Mouse (Mus musculus) urinary bladder, postnatal 10 days (tissue): ENCODE measurements around the gene 1600014C10Rik.

Source experiments
- DNase-seq: peaks from one replicate; pipeline ENCODE4 v3.0.0; 2022; ENCODE audit warnings: low spot score

1600014C10Rik gene

DNA sequence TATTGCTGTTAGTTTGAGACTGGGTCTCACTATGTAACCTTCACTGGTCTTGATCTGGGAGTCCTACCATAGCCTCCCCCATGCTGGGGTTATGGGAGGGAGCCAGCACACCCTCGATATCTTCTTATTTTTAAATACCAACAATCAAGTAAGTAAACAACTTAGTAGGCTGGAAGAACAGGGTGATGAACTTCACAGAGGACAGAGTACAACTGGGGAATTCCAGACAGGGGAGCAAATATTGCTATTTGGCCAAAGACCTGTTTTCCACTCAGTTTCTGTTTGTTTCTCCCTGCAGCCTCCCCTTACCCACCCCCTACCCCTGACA, 1.4 kb downstream of the 1600014C10Rik start:
- DNase-seq, result no peak

GRCm38 (mm10) chr7:38184786-38185185, 1.8 kb downstream of the 1600014C10Rik start:
- DNase-seq, result no peak

GRCm38 (mm10) chr7:38186861-38187260, 3.8 kb downstream of the 1600014C10Rik start:
- no peak for DNase-seq

GRCm38 (mm10) chr7:38187796-38188195, 4.8 kb downstream of the 1600014C10Rik start:
- no peak for DNase-seq

DNA sequence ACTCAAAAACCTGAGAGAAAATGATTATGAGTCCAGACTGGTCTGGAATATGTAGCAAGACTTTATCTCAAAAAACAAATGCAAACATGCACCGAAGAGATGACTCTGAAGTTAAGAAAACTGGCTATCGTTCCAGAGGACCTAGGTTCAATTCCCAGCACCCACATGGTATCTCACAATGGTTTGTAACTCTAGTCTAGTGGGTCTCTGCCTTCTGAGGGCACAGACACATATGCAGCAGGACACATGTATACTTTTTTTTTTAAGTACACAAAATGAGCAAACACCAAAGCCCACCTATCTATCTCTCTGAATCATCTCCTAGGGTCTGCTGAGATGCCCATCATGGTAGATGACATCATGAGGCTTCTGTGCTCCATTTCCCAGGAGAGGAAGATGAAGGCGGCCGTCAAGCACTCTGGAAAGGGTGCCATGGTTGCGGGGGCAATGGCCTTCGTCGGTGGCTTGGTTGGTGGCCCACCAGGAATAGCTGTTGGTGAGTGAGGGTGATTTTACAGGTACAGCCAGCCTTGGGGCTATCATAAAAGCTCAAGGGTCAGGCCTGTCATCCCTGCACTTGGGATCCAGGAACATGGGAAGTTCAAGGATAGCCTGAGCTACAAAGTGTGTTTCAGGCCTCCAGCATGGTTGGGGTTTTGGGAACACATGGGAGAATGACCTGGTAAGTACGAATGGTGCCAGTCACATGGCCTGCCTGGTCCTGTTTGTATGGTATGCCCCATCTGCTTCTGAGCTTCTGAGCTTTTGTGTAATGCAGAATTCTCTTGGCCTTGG, 5.5 kb downstream of the 1600014C10Rik start:
- no peak for DNase-seq

DNA sequence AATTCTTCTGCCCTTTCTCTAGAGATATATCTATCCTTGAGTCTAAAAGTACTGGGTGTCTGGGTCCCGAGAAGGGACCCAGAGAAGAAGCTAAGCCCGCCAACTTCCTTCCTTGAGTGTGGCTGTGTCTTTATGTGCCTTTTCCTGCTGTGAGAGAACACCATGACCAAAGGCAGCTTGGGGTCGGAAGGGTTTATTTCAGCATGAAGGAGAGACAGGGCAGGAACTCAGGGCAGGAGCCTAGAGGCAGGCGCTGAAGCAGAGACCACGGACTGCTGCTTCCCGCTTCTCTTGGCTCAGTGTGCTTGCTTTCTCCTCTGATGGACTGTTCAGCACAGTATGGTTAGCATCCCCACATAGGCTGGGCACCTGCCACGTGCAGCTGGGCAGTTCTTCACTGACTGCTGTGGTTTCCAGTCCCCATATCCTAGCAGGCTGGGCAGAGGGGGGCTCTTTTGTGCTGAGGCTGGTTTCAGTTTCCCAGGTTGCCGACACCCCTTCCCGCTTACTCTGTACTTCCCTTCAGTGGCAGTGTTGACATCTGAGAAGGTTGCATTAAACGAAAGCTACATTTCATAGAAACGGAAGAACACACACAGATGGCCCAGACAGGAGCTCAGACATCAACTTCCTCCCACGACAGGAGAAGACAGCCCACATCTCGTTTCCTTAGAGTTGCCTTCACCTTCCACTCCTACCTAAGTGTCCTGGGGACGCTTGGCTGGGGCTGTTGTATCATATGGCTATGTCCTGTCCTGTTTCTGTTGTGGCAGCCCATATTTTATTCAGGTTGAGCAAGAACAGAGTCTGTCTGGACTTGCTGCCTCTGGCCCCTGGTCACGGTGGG, 6.3 kb downstream of the 1600014C10Rik start:
- DNase-seq, result no peak

DNA sequence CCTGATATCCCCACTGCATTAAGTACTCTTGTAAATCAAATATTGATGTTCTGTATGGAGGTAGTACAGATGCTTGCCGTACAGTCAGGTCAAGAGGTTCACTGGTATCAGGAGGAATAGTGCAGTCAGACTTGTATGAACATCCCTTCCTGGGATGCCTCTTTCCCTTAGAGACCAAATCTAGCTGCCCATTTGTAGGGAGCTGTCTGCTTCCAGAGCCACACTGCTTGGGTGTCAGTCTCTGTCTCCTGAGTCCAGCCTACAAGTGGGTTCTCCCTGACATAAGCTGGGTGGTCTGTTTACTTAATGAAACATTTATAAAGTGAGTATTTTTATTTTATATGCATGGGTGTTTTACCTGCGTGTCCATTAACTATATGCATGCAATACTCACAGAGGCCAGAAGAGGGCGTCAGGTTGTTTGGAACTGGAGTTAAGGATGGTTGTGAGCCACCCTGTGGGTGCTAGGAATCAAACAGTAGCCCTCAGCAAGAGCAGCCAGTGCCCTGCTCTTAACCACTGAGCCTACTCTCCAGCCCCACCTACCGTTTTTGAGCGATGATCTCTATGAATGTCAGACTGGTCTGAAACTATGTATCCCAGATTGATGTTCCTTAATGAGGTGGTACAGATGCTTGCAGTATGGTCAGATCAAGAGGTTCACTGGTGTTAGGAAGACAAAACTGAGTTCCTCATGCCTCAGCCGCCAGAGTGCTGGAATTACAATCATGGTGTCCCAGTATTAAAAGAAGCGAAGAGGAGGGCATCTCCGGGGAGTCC, 7.2 kb downstream of the 1600014C10Rik start:
- no peak for DNase-seq

DNA sequence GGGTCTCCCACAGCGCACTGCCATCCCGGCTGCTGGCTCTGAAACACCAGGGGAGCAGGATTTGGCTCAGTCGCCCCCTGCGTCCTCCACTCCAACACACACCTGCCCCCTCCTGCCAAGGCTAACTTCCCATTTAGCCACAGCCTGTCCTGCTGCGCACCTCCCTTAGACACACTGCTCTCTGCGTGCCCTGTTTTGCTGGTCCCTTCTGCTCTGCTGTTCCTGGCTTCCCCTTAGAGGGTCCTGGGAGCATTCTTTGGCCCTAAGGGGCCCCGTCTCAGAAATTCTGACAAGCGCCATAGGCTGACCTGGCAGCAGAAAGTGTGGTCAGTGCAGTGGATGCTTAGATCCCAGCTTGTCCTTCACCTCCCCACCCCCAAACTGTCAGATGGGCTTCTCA, 8.1 kb downstream of the 1600014C10Rik start:
- DNase-seq, result no peak

- DNase-seq, result no peak
Observed at GRCm38 (mm10) chr7:38191571-38191970, 8.6 kb downstream of the 1600014C10Rik start.

DNA sequence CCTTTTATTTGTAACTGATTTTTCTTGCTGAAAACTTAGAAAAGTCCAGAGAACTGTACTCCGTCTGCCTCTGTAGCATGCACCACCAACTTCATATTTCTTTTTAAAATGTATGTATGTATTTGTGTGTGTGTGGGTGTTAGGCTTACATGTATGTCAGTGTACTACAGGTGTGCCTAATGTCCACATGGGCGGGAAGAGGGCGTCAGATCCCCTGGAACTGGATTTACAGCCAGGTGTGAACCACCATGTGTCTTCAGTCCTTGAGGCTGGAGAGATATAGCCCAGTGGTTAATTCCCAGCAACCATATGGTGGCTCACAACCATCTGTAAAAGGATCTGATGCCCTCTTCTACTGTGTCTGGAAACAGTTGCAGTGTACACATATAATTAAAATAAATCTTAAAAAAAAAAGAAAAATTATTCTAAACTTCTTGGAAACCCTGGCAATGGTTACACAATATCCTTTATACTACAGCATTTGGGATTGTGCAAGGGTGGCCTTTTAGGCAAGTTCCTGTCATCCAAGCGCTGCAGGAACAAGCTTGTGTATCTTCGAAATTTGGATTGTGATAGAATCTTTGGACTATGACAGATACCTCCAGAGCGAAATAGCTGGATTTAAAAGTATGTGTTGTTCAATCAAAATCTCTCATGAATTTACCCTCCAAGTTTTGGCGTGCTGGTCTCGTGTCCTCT, 17.0 kb downstream of the 1600014C10Rik start:
- no peak for DNase-seq

- DNase-seq, result peak; percentile 53
Observed at GRCm38 (mm10) chr7:38200606-38201289, 17.7 kb downstream of the 1600014C10Rik start.

DNA sequence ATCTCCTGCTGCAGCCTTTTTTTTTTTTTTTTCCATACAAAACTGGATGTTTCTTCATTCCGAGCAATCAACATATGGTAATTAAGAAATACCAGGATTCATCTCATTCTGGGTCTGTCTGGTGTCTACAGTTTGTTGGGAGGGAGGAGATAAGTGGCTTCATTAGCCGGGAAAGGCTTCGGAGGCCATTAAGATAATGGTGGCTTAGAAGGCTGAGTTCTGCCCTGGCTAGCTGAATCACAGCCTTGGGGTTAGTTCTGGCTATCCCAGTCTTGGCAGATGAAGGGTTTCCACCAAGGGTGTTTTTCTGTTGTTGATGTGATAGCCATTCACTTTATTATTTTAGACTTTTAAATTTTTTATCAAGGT, 18.3 kb downstream of the 1600014C10Rik start:
- no peak for DNase-seq

DNA sequence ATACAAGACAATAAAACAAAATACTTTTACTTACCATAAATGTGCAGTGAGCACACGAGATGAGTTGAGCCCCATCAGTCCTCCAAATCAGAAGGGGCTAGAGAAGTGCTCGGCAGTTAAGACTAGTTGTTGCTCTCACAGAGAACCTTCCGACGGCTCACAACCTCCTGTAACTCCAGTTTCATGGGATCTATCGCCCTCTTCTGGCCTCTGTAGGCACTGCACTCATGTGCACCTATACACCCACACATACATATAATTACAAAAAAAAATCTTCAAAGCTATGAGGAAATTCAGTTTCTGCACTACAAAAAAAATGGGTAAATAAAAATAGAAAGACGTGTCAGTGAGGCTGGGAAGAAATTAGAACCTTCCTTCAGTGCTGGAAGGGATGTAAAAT, 21.3 kb downstream of the 1600014C10Rik start:
- DNase-seq, result no peak

DNA sequence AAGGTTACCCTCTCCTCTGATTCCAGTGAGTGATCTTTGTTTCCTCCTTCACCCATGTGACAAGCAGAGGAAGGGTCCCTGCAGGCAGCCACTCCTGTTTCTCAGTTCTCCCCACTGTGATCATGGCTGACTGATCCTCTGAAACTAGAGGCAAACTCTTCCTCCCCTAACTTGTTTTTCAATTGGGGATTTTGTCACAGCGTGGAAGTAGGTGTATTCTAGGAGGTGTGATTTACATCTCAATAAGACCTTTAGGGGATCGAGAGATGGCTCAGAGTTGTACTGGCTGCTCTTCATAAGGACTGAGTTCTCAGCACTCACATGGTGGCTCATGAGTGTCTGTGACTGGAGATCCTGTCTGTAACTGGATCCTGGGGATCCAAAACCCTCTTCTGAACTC, 22.8 kb downstream of the 1600014C10Rik start:
- no peak for DNase-seq

- DNase-seq, result no peak
Observed at GRCm38 (mm10) chr7:38206564-38206963, 23.5 kb downstream of the 1600014C10Rik start.

DNA sequence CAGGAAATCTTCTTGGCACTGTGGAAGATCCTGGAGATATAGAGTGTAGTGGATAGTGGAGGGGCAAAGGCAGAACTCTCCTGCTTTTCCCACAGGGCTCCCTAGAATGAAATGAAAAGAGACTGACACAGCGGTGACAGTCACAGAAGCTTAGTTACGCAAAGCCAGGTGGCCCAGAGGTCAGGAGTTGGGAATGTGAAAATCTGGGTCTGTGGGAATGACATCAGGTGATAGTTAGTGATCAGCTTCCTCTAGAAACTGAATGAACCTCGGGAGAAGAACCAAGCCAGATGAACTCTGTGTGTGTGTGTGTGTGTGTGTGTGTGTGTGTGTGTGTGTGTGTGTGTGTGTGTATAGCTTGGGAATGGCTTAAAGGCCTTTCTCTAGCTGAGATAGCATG, 26.0 kb downstream of the 1600014C10Rik start:
- DNase-seq, result no peak

GRCm38 (mm10) chr7:38209478-38210152, 26.6 kb downstream of the 1600014C10Rik start:
- no peak for DNase-seq

DNA sequence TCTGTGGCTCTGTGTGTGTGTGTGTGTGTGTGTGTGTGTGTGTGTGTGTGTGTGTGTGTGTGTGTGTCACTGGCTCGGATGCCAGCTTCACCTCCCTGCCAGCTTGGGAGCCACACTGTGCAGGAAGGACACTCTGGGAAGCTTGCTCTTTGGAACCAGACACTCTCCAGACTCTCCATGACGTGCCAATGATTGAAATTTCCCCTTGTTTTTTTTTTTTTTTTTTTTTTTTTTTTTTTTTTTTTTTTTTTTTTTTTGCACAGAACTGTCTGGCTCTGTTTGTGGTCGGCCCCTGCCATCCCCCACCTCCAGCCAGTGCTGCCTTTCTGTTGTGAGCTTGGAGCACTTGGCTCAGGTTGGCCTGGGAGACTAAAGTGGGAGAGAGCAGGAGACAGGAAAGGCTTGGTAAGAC, 29.6 kb downstream of the 1600014C10Rik start:
- DNase-seq, result no peak

DNA sequence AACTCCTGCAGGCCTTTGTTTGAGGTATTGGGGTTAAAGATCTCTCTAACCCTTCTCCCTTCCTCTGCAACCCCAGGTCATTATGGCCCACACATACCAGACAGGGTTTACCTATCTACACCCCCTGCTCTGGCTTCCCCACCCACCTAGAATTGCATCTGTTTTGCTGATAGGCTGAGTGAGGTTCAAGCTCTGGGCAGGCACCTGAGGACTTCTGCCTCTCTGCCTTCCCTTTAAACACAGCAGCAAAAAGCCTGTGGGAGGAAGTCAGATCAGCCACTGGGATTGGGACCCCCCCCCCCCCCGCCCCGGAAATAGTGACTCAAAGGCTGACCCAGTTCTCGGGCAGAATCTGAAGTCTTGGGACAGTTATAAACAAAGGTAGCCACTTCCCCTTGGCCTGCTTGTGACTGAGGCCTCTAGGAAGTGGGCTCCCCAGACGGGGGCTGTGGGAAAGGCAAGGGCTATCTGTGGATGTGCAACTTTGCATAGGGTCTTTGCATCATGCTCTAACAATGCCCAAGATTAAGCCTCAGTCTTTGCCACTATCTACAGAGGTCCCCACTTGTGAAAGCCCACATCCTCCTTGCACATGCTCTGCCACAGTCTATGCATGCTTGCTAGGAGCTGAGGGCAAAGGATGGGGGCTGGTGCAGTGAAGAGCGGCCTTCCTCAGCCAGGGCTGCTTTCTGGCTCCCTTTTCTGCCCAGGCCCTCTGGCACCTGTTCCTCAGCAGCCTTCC, 31.6 kb downstream of the 1600014C10Rik start:
- DNase-seq, result no peak

DNA sequence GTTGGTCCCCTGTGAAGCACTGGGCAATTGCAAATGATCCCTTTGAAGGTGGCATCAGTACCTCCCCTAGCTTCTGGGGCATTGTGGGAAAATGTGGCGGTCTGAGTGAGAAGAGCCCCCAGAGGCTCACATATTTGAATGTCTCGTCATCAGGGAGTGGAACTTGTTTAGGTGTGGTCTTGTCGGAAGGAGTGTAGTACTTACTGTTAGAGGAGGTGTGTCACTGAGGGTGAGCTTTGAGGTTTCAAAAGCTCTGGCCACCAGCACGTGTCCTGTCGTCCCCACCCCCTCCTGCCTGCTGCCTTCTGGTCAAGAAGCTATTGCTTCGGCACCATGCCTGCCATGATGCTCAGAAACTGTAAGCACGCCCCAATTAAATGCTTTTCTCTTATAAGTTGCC, 32.3 kb downstream of the 1600014C10Rik start:
- DNase-seq, result no peak
